Mouse (Mus musculus): Measurements from ENCODE around the gene Gemin7.

The Gemin7 gene

DNA sequence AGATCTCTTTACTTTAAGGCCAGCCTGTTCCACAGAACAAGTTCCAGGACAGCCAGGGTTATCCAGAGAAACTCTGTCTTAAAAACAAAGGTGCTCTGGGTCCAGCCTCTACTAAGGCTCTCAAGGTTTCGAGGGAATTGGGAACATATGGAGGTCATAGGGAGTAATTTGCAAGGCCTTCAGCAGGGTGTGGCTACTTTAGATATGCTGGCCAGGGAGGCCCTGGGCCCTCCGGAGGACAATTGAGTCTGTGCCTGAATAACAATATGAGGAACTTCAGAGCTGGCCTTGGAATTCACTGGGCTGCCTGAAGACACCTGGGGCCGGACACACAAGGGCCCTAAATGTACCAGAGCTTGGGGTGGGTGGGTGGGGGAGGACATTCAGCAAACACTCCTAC, 1.8 kb downstream of the Gemin7 start:
- DNase-seq (ENCODE audit: low spot score): no peak

DNA sequence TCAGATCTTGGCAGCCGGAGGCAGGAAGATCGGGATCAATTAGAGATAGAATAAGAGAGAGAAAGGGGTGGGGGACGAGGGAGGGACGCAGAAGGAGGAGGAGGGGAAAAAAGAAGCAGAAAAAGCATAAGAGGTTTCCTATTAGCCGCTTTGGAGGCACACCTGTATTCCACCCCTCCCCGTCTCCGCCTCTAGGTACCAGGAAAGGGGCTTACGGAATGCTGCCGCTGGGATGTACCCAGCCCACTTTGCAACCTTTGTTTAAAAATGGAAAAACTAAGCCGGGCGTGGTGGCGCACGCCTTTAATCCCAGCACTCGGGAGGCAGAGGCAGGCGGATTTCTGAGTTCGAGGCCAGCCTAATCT, 3.6 kb downstream of the Gemin7 start:
- no peak for DNase-seq (ENCODE audit: low spot score)

DNA sequence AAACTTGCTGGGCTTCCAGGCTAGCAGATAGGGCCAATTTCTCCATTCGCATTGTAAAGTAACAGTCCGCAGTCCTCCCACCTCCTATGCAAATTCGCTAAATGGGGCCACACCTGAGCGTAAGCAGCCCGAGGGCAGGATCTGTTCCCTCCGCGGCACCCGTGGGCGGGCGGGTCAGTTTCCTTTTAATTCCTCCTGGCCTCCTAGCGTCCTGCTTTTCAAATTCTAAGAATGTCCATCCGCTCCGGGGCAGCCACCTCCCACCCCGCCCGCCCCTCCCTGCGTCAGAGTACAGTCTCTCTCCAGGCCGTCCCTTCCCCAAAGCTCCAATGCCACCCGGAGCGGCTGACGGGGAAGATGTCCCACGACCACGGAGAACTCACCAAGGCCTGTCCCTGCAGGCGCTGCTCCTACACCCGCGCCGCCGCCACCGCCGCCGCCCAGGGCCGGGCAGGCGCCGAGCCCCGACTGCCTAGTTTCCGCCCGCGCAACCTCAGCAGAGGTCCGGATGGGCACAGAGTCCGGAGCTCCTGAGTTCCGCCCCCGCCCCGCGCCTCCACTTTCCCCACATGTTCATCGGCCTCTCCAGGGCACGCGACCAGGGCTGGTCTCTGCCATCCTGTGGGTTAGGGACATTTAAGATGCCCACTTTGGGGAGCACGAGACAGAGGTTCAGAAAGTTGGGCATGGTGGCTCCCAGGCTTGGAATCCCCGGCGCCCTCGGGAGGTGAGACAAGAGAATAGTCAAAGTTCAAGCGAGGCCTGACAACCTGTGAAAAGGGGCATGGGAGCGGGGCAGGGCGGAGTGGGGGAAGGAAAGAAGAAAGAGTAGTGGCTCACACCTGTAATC, 4.2 kb downstream of the Gemin7 start:
- peak; percentile 81 for DNase-seq (ENCODE audit: low spot score)

DNA sequence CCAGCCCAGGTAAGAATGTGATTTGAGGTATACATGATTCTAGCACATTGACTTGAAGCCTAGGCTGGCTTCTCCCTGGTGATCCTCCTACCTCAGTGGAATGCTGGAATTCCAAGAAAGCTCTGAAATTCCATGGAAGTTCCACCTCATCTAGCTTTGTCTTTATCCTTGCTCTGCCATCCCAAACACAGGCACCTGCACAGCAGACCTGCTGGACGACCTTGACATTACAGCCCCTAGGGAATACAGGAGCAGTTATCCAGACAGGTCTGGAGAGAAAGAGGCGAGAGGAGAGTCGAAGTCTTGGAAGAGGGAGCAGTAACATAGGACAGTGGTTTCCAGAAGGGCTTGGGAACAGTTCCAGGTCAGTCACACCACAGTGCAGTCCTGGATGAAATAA, 7.7 kb downstream of the Gemin7 start:
- no peak for DNase-seq (ENCODE audit: low spot score)

DNA sequence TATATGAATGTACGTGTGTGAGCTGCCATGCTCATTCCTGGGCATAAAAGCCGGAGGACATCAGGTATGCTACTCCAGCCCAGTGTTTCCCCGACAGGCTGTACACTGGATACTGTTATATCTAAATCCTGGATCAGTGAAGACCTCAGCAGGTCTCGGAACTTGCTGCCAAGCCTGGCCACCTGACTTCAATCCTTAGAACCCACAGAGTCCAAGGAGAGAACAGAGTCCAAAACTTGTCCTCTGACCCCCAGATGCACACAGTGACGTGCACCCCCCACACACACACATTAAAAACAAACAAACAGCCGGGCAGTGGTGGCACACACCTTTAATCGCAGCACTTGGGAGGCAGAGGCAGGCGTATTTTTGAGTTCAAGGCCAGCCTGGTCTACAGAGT, 10.0 kb downstream of the Gemin7 start:
- no peak for DNase-seq (ENCODE audit: low spot score)

DNA sequence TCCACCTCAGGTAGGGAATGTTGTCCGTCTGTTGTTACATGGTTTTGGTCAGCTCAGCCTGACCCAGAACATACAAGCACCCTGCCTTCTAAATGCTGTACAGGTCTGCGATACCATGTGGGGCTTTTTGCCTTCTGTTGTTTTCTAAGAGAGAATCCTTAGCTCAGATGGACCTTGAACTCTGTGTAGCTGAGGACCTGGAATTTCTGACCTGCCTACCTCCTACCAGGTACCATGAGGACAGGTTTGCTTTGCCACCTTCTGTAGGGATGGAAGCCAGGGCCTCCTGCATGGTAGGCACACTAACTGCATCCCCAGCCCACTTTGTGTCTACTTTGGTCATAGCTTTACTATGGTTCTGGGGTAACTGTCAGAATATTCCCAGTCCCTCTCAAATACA, 11.6 kb downstream of the Gemin7 start:
- no peak for DNase-seq (ENCODE audit: low spot score)

DNA sequence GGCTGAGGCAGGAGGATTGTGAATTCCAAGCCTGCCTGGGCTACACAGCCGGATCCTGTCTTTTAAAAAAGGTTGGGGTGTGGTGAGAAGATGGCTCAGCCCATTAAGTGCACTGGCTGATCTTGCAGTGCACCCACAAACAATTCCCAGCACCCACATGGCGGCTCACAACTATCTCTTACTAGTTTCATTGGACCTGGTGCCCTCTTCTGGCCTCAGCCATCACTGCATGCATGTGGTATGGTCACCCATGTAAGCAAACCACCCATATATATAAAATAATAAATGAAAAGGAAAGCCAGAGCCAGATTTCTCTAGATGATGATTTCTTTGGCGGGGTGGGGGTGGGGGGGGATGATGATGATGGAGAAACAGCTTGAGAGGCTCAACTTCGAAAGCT, 12.9 kb downstream of the Gemin7 start:
- DNase-seq (ENCODE audit: low spot score): no peak

DNA sequence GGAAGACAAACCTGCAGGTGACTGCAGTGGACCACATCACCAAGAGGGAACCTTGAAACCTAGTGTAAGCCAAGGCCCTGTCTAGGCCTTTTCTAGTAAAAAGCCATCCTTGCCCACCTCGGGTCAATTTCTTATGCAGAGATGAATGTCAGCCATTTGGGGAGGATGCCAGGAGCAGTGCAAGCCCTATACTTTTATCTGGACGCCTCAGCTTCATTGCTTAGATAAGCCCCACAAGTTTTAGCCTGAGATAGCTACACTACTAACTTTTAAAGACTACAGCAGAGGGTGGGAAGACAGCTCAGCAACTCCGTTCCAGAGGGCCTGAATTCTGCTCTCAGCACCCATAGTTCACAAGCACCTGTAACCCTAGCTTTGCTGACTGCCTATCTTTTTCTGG, 13.5 kb downstream of the Gemin7 start:
- DNase-seq (ENCODE audit: low spot score): no peak

DNA sequence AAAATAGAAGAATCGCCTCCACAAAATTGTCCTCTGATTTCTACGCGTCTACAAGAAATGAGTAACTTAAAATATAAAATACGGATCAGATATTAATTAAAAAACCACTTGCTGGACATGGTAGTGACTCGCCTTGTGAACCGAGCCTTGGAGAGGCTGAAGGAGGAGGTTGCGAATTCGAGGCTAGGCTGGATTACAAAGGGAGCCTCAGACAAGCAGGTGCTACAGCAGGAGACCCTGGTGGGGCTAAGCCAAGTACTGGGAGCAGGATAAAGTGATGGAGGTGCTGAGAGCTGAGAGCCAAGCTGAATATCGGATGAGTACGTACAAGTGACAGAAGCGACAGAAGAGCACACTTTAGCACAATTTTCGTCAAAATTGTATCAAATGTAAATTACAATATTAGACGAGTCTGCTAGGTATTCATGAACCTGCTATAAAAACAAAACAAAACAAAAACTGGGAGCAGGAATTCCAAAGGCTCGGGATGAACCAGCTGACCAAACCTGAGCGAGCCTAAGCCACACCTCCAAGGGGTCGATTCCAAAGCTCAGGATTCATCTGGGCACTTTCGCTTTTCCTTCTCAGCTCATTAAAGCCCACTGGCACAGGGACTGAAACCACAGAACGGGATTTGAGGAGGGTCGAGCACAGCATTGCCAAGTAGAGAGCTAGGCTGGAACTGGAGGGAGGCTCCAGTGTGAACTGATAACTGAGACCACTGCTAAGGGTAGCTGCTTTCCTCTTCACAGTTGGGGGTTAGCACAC, 14.6 kb downstream of the Gemin7 start, which contains the start of gene Ppp1r37:
Gene Ppp1r37 (minus strand): TSS at position 434 of the 768 bp plus-strand sequence.
- no peak for DNase-seq (ENCODE audit: low spot score)

DNA sequence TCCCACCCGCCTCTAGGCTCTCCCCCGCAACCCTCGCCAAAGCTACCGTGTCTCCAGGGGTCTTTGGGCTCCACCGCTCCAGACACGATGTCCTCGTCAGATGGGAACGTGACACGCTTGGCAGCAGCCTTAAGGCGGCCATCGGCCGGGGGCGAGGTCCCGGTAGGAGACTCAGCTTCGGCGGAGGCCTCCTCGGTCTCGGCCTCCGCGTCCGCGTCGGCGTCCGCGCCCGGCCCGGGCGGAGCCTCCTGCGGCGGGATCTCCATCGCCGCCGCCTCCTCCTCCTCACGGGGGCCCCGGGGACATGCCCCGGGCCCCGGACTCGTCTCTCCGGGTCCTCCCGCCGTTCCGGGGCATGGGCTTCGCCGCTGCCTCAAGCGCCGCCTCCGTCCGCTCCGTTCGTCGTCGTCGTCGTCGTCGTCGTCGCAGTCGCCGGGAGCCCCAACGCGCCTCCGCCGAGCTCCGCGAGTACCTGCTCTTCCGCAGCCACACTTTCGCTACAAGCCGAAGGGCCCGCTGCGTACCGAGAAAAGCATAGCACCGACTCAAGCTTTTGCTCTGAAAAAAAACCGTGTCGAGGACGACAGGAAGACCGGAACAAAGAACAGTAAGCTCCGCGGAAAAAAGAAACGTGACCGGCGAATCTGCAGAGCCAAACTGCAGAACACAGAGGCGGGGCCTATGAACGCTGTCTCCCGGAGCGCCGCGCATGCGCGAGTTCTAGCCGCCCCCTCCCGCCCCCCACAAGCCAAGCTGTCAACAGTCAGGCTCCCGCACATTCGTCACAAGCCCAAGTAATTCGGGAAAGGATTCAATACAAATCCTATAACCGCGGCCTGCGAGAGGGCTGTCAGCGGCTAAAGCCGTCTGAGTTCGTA, 15.4 kb downstream of the Gemin7 start:
- DNase-seq (ENCODE audit: low spot score): peak; percentile 90

DNA sequence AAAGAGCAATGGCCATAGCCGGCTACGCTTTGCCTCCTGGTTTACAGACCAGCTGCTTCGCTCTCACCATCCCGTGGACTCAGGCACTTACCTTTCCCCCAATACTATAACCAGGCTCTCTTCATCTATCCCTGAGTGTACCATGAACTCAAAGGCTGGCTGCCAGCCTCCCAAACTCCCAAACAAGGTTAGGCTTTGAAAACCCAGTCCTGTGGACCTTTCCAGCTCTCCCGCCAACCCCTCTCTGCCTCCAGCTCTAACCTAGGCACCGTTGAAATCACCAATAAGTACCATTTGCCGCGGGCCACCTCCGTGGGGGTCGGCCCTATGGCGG, 16.0 kb downstream of the Gemin7 start:
- no peak for DNase-seq (ENCODE audit: low spot score)

DNA sequence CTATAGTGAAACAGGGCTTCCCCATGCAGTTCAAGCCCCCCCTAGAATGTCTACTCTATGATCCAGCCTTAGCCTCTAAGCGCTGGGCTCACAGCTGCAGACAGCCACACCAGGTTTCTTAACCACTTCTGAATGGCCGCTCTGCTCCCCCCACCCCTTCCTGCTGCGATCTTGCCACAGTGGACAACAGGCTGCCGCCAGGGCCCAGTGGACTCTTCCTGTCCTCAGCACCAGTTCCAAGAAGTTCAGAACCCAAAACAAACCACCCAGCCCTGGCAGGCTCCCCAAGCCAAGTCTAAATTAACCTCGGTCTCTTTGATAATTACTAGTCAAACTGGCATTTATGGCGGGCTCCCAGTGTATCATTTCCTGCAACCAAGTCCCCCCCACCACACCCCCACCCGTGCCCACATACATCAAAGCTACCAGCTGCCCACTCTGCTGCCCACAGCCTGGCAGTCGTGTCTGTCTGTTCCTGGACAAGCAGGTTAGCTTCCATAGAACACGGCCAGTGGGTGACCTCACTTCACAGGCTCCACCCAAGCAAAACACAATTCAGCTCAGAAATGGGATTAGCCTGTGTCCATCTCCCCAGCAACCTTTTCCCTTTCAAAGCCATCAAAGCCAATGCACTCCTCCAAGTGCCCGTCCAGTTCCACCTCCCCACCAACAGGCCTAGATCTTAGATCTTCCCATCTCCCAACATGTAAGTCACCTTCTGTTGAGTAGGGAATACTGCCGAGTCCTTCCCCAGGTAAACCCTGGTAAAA, 16.7 kb downstream of the Gemin7 start:
- DNase-seq (ENCODE audit: low spot score): no peak

DNA sequence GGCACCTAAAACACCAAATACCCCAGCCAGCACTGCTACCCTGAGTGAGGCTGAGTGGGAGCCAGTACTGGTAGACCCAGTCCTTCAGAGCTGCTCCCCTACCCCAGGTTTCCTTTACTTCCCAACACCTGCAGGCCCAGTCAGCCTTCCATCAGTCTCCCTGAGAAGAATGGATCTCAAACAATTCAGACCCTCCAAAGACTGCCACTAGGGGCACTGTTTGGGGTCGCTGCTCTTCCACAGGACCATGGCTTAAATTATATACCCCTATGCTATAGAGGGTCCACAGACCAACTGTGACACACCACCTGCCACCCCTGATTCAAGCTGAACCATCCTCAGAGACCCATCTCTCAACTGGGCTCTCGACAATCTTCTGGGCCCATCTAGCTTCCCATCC, 18.4 kb downstream of the Gemin7 start:
- DNase-seq (ENCODE audit: low spot score): no peak

DNA sequence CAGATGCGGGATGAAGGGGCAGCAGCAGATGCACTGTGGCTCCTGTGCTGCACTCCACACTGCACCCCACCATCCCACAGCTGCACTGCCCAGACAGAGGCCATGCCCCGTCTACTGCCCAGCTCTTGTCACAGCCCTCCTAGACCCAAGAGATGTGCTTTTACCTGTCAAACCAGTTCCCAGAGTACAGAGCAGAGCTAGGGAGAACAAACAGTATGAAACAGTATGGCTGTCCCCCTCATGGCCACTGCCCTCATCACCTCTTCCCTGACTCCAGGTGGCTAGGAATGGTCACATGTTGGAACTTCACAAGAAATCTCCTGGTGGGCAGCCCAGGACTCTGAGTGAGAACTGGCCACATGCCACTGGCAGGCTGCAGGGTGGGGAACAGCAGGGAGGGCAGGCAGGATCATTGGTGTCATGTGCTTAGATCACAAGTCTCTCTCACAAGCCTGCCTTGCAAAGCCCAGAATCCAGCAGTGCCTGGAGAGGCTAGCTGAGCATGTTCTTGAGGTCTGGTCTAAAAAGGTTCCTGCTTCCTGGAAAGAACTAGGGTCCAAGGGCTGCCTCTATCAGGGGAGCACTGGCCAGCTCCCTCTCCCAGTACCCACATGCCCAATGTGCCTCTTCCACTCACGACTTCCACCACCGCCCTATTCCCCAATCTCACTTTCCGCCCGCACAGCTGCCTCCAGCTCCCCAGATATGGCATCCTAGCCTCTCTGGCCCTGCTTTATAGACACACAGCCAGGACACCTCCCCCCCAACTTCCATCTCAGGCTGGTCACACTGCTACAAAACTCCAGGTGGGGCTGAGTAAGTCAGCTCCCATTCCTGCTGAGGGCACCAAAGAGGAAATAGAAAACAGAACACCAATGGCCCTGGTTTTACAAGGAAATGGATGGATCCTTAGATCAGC, 19.2 kb downstream of the Gemin7 start:
- DNase-seq (ENCODE audit: low spot score): no peak

DNA sequence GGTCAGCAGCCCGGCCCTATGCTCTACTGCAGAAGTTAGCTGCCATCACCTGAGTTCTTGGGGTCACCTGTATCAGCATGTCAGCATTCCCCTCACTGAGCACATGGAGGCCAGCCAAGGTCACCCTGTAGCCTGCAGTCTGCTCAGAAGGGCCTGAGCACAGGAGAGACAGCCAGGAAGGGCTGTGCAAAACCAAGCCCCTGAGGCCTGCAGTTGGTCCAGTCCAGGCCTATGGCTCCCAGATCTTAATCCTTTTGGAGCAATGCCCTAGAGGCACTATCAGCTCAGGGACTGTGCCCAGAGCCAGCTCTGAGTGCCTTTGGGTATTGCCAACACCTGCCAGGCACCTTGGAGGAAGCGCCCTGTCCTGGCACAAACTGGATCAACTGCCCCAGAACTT, 20.3 kb downstream of the Gemin7 start:
- DNase-seq (ENCODE audit: low spot score): no peak

DNA sequence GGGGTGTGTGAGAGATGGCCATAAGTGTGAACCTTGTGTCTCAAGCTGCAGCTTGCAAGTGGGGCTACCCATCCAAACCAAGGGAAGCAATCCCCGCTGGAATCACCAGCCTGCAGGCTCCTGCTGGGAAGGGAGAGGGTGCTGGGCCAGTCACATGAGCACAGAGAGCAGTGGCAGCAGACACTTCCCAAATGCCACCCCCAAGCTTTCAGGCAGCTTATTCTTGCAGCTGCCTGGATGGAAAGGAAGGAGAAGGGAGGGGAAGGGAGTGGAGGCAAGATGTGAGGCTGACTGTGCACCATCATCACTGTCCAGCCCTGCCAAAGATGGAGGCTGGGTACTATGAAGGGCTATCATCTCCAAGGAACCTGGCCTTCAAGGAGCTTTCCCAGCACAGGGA, 23.2 kb downstream of the Gemin7 start:
- DNase-seq (ENCODE audit: low spot score): no peak

DNA sequence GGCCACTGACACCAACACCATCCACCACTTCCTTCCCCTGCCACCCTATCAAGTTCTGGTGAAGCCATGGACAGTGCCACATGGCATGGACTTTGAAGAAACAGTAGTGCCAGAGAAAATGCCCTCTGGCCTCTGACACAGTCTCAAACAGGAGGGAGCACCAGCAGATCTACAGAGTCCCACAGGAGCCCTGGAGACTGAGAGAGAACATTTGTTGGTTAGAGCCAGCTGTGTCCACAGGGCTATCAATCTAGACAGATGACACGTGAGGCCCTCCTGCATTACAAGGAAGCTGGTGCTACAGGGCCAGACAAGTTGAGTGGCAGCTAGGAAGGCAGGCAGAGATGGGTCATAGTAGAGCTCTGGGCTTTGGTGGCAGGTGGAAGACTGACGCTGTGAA, 25.0 kb downstream of the Gemin7 start:
- DNase-seq (ENCODE audit: low spot score): no peak

DNA sequence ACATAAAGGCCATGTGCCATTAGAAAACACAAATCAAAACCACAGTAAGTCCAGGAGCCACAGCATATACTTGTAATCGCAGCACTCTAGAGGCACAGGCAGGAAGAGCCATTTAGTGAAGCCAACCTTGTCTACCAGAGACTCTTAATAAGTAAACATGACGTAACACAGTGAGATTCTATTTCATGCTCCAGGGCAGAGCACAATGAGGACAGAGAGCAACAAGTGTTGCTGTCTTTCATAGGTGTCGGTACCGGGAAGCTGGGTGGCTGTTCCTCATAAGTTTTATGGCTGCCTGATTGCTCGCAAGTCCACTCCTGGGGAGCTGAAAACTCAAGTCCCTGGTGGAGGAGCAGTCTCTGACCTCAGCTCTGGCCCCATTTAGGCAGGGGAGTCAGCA, 25.8 kb downstream of the Gemin7 start:
- DNase-seq (ENCODE audit: low spot score): no peak

DNA sequence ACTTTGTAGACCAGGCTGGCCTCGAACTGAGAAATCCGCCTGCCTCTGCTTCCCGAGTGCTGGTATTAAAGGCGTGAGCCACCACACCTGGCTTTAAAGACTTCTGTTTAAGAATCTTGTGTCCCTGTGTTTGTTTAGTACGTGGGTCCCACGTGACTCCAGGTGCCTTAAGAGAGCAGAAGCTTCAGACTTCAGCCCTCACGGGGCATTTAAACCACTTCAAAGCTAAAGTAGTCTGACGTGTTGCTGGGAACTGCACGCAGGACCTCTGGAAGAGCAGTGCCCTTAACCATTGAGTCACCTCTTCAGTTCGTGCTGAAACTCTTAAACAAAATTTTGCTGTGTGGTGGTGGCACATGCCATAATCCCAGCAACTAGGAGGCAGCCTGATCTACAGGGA, 28.0 kb downstream of the Gemin7 start:
- no peak for DNase-seq (ENCODE audit: low spot score)

DNA sequence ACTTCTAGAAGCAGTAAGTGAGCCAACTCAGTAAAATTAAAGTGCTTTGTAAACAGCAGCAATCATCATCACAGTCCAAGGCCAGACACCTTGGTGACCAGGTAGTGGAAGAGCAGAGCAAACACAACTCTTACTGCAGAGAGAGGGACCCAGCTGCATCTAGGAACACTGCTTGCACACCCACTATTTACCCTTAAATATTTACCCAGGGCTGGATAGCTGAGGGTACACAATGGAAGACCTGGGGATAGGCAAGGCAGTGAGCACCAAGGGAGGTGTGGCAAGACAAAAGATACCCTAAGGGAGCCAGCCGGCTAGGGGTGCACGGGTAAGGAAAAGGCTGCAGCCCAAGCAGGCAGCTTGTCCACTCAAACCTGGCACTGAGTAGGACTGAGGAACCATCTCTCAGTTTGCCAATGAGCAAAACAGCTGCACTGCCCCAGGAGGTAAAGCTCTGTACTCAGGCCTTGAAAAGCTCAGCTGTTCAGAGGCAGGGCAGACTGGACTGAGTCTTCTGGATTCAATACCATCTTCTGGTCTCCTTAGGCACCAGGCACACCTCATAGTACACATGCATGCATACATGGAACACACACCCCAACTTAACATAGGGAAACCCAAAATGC, 29.9 kb downstream of the Gemin7 start:
- no peak for DNase-seq (ENCODE audit: low spot score)

Measured in urinary bladder, postnatal 14 days (tissue).